Mouse (Mus musculus) hindbrain, postnatal 0 days (tissue): ENCODE data around the gene Pclo. TPM values are rescaled to one million over a fixed set of nuclear protein-coding genes. Genes with fewer than 3 reads are reported as not detected.
"Not testable (repeated sequence)": the region's sequence is repeated elsewhere in the genome, so short reads cannot be mapped to it uniquely, and the experiment has no call there.

ENCODE experiments used
- ATAC-seq: fragments of 200-750 bp; cut with Nextera tagmentation; 2 replicates; pipeline ENCODE4 v1.8.0; 2017; ENCODE audit warnings: mild to moderate bottlenecking, moderate TSS enrichment, moderate library complexity
- DNase-seq: peaks from one replicate; pipeline ENCODE4 v3.0.0-alpha.2; 2015; ENCODE audit warnings: low spot score
- H3K27ac ChIP-seq: fragments of 300-500 bp; sonication (generic); 2 replicates; pipeline ENCODE4 v1.5.1; 2014; ENCODE audit warnings: mild to moderate bottlenecking
- H3K27me3 ChIP-seq: fragments of 300-500 bp; sonication (generic); 2 replicates; pipeline ENCODE4 v1.6.1; 2014; ENCODE audit warnings: low read length, mixed read lengths; ENCODE audit not compliant: insufficient read depth
- H3K36me3 ChIP-seq: fragments of 300-500 bp; sonication (generic); 2 replicates; pipeline ENCODE4 v1.6.1; 2014; ENCODE audit warnings: low read length, mixed read lengths; ENCODE audit not compliant: insufficient read depth
- H3K4me1 ChIP-seq: fragments of 300-500 bp; sonication (generic); 2 replicates; pipeline ENCODE4 v1.6.1; 2014; ENCODE audit warnings: antibody characterized with exemption, low read length, mixed read lengths; ENCODE audit not compliant: insufficient read depth
- H3K4me2 ChIP-seq: fragments of 300-500 bp; sonication (generic); 2 replicates; pipeline ENCODE4 v1.6.1; 2014; ENCODE audit warnings: low read depth, mild to moderate bottlenecking, low read length, moderate library complexity, mixed read lengths
- H3K4me3 ChIP-seq: fragments of 300-500 bp; sonication (generic); 2 replicates; pipeline ENCODE4 v1.5.1; 2014; ENCODE audit warnings: low read length
- H3K9ac ChIP-seq: fragments of 300-500 bp; sonication (generic); replicated peaks from 2 replicates; pipeline ENCODE4 v1.6.1; 2014; ENCODE audit warnings: mild to moderate bottlenecking, low read length, moderate library complexity, mixed read lengths
- H3K9me3 ChIP-seq: fragments of 300-500 bp; sonication (generic); 2 replicates; pipeline ENCODE4 v1.6.1; 2016; ENCODE audit warnings: low read length, mixed read lengths
- CTCF ChIP-seq: IDR thresholded peaks from 2 replicates; pipeline ENCODE4 v1.5.1; 2016; ENCODE audit warnings: antibody characterized with exemption, control low read depth, low read depth
- WGBS: fragments of 180-500 bp; shearing (Covaris S2); extraction: QIAGEN DNeasy Blood & Tissue Kit; methylation state at CpG from one replicate; pipeline ENCODE4 v1.1.7; 2014; 5-methylcytosine and 5-hydroxymethylcytosine counted together
- polyA plus RNA-seq: library from polyadenylated mRNA; unstranded; fragments of >200 nt; fragmentation: Nextera tagmentation; extraction: Ambion mirVana; gene quantifications from 2 replicates; pipeline ENCODE4 v1.2.1, GENCODE M21; 2015
- total RNA-seq: library from RNA; depleted of rRNA; stranded (reverse); fragments of >200 nt; gene quantifications from 2 replicates; pipeline ENCODE4 v1.2.3, GENCODE M21; 2014; rRNA removed

Pclo gene
- total RNA-seq (37.5 and 41.7 TPM in 2 replicates), polyA plus RNA-seq (10.2 and 10.9 TPM in 2 replicates)

DNA sequence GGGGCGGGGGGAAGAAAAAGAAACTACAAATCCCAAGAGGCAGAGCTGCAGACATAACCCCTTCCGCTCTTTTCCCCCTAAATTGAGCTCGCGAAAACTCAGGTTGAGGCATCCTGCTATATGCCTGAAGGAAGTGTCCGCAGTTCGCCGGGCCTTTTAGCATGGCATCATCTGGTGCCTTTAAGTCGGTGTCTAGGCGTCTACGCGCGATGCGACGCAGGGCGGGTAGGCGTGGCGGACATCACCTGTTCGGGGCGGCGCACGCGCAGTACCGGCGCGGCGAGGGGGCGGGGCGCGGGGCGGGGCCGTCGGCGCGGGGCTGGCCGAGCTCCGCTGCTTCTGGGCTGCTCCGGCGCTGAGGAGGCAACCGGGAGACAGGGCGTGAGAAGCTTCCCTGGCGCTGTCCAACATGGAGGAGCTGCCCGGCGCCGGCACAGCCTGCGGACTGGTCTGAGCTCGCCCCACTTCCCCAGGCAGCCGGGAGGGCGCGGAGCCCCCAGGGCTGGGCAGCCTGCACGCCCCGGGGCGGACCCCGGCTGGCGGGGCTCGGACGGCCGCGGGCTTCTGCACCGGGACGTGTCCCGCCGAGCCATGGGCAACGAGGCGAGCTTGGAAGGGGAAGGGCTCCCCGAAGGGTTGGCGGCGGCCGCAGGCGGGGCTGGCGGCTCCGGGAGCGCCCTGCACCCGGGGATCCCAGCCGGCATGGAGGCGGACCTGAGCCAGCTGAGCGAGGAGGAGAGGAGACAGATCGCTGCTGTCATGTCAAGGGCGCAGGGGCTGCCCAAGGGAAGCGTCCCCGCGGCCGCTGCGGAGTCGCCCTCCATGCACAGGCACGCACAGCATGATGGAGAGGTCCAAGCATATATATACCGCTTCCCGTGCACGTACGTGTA is at the start of gene Pclo:
Gene Pclo, plus strand, starts transcription at position 288 of the 893 bp plus-strand sequence.
- Histone ChIP-seq H3K4me2 (peak within 1 kb of the TSS; percentile 64), H3K27ac (peak within 1 kb of the TSS; percentile 96), H3K4me1 (no peaks in the 10 kb centered on the region; the same call in 1 of the 2 replicates), H3K27me3 (no peaks in the 10 kb centered on the region), H3K4me3 (peak within 1 kb of the TSS; percentile 93), H3K9me3 (no peaks in the 10 kb centered on the region), H3K36me3 (no peaks in the 10 kb centered on the region), H3K9ac (peak within 1 kb of the TSS; percentile 94)
- WGBS = under 1% methylated on average over 88 of the region's 89 CpGs
- no peak for TF ChIP-seq CTCF
- ATAC-seq (peak; percentile 98), DNase-seq (peak; percentile 96)

DNA sequence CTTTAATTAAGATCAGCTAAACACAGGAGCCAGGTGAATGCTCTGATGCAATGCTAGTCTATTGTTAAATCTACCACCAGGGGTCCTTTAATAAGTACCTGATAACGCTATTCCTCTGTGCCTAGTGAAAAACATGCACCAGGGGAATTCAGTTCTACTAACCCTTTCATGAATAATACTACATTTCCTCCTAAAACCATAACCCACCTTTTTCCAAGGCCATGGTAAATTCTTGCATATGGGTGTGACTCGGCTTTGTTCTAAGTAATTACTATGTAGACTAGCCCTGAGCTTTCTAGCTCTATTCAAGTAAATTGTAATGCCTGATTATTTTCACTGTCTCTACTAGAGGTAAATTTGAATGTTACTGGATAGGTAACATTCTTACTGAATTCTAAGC is 20.3 kb upstream of the Pclo start:
- DNase-seq, ATAC-seq, H3K4me2 ChIP-seq, H3K4me3 ChIP-seq, H3K9me3 ChIP-seq, H3K9ac ChIP-seq, H3K4me1 ChIP-seq, H3K36me3 ChIP-seq, H3K27me3 ChIP-seq, H3K27ac ChIP-seq: not testable (repeated sequence)
- WGBS = 60% methylated on average over 2 of the region's 2 CpGs

GRCm38 (mm10) chr5:14508522-14508921 is 6.2 kb upstream of the Pclo start:
- Histone ChIP-seq H3K27me3 (no peaks in the 10 kb centered on the region), H3K4me1 (no peaks in the 10 kb centered on the region), H3K9ac (no peak overlapping the region), H3K27ac (no peak overlapping the region), H3K4me3 (no peak overlapping the region), H3K9me3 (no peaks in the 10 kb centered on the region), H3K4me2 (no peak overlapping the region), H3K36me3 (no peaks in the 10 kb centered on the region)
- no peak for ATAC-seq
- 68% methylated on average over 1 of the region's 1 CpGs for WGBS
- no peak for DNase-seq
- no peak for TF ChIP-seq CTCF

DNA sequence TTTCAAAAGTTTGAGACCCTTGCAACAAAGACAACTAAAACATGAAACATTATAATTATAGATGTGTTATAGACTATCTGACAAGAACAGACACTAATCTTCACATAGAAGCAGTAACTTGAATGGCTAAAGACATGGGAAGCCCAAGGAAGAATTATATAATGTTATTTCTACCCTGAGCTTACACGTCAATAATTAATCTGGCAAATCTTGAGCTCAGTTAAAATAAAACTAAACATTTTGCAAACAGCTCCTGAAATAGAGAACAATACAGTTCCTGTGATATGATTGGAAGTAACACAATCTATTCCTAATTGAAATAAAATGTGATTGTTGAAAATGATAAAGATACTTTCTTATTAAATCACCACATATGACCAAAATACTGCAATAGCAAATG is 5.1 kb upstream of the Pclo start:
- ATAC-seq (no peak), DNase-seq (no peak)
- Histone ChIP-seq H3K36me3 (no peaks in the 10 kb centered on the region), H3K9ac (no peak overlapping the region), H3K27ac (no peak overlapping the region), H3K27me3 (no peaks in the 10 kb centered on the region), H3K9me3 (no peaks in the 10 kb centered on the region), H3K4me1 (no peaks in the 10 kb centered on the region), H3K4me2 (no peak overlapping the region), H3K4me3 (no peak overlapping the region)
- TF ChIP-seq CTCF = no peak
- WGBS = 78% methylated on average over 1 of the region's 1 CpGs

GRCm38 (mm10) chr5:14518131-14518832 is 3.6 kb downstream of the Pclo start:
- H3K9me3 ChIP-seq = no peaks in the 10 kb centered on the region
- no peak overlapping the region for H3K9ac ChIP-seq
- ATAC-seq (no peak), DNase-seq (peak; percentile 10)
- no peaks in the 10 kb centered on the region for H3K27me3 ChIP-seq
- no peaks in the 10 kb centered on the region; the same call in 1 of the 2 replicates for H3K4me1 ChIP-seq
- no peak overlapping the region for H3K4me3 ChIP-seq
- peaks cover 10% of the 10 kb centered on the region for H3K36me3 ChIP-seq
- H3K4me2 ChIP-seq = 0 out of 2 replicates have a peak overlapping the region, but pooled peaks have one; percentile 13
- 59% methylated on average over 4 of the region's 4 CpGs for WGBS
- TF ChIP-seq CTCF = no peak
- no peak overlapping the region for H3K27ac ChIP-seq

GRCm38 (mm10) chr5:14522006-14522405 is 7.3 kb downstream of the Pclo start:
- Histone ChIP-seq H3K9me3 (no peaks in the 10 kb centered on the region), H3K4me3 (no peak overlapping the region), H3K4me2 (no peak overlapping the region), H3K9ac (no peak overlapping the region), H3K4me1 (no peaks in the 10 kb centered on the region), H3K27ac (no peak overlapping the region), H3K36me3 (peaks cover 10% of the 10 kb centered on the region), H3K27me3 (no peaks in the 10 kb centered on the region)
- no peak for DNase-seq
- ATAC-seq = no peak
- WGBS = 95% methylated on average over 4 of the region's 4 CpGs
- no peak for TF ChIP-seq CTCF
